Mouse (Mus musculus): ENCODE data around the gene Catsper3. TPM values are rescaled to one million over a fixed set of nuclear protein-coding genes. Genes with fewer than 3 reads are reported as not detected.

Catsper3 gene
- polyA plus RNA-seq, 1 experiment from 2014 or later, result not detected

Other genes starting within 250 kb of the Catsper3 start
- 31.7 and 32.8 TPM in 2 replicates for gene Ddx41, start 247.9 kb upstream of the Catsper3 start, polyA plus RNA-seq (2015; fragmentation: Nextera tagmentation; extraction: Ambion mirVana)
- gene Fam193b, start 213.4 kb upstream of the Catsper3 start, polyA plus RNA-seq (2015; fragmentation: Nextera tagmentation; extraction: Ambion mirVana), result 7.9 and 8.8 TPM in 2 replicates
- gene Tmed9, start 210.8 kb upstream of the Catsper3 start, polyA plus RNA-seq (2015; fragmentation: Nextera tagmentation; extraction: Ambion mirVana), result 65.0 and 72.6 TPM in 2 replicates
- 7.0 and 7.8 TPM in 2 replicates for gene B4galt7, start 184.7 kb upstream of the Catsper3 start, polyA plus RNA-seq (2015; fragmentation: Nextera tagmentation; extraction: Ambion mirVana)
- gene Caml, start 161.6 kb upstream of the Catsper3 start, polyA plus RNA-seq (2015; fragmentation: Nextera tagmentation; extraction: Ambion mirVana), result 15.4 and 15.9 TPM in 2 replicates
- gene Ddx46, start 149.5 kb upstream of the Catsper3 start, polyA plus RNA-seq (2015; fragmentation: Nextera tagmentation; extraction: Ambion mirVana), result 20.7 and 27.3 TPM in 2 replicates
- gene B230219D22Rik, start 91.4 kb upstream of the Catsper3 start, polyA plus RNA-seq (2015; fragmentation: Nextera tagmentation; extraction: Ambion mirVana), result 12.4 and 14.1 TPM in 2 replicates
- gene Txndc15, start 69.9 kb upstream of the Catsper3 start, polyA plus RNA-seq (2015; fragmentation: Nextera tagmentation; extraction: Ambion mirVana), result 30.9 and 37.5 TPM in 2 replicates
- 40.9 and 45.3 TPM in 2 replicates for gene Pcbd2, start 57.2 kb upstream of the Catsper3 start, polyA plus RNA-seq (2015; fragmentation: Nextera tagmentation; extraction: Ambion mirVana)
- 0.32 and 0.54 TPM in 2 replicates for gene Pitx1, start 51.6 kb downstream of the Catsper3 start, polyA plus RNA-seq (2015; fragmentation: Nextera tagmentation; extraction: Ambion mirVana)

All from liver, embryonic 13.5 days (tissue).